Mouse (Mus musculus) kidney, embryonic 16.5 days (tissue): ENCODE measurements around the gene Ndufa5. TPM values are rescaled to one million over a fixed set of nuclear protein-coding genes. Genes with fewer than 3 reads are reported as not detected.
A peak's percentile ranks its signal among the peaks of the same experiment; 100 is the strongest.

Experiments
- ATAC-seq: fragments of 200-750 bp; cut with Nextera tagmentation; 2 replicates; pipeline ENCODE4 v1.8.0; 2017; ENCODE audit warnings: moderate TSS enrichment; ENCODE audit not compliant: low FRiP score, low TSS enrichment
- H3K27ac ChIP-seq: fragments of 300-500 bp; sonication (generic); 2 replicates; pipeline ENCODE4 v1.5.1; 2014; ENCODE audit warnings: low read length
- H3K27me3 ChIP-seq: fragments of 300-500 bp; sonication (generic); 2 replicates; pipeline ENCODE4 v1.6.1; 2014; ENCODE audit warnings: low read length, control low read depth, mixed read lengths; ENCODE audit not compliant: insufficient read depth
- H3K36me3 ChIP-seq: fragments of 300-500 bp; sonication (generic); 2 replicates; pipeline ENCODE4 v1.6.1; 2014; ENCODE audit warnings: low read length, control low read depth, mixed read lengths; ENCODE audit not compliant: insufficient read depth
- H3K4me1 ChIP-seq: fragments of 300-500 bp; sonication (generic); 2 replicates; pipeline ENCODE4 v1.6.1; 2014; ENCODE audit warnings: low read length, control low read depth, mixed read lengths; ENCODE audit not compliant: insufficient read depth
- H3K4me2 ChIP-seq: fragments of 300-500 bp; sonication (generic); replicated peaks from 2 replicates; pipeline ENCODE4 v1.6.1; 2014; ENCODE audit warnings: low read depth, low read length
- H3K4me3 ChIP-seq: fragments of 300-500 bp; sonication (generic); 2 replicates; pipeline ENCODE4 v1.5.1; 2014; ENCODE audit warnings: mild to moderate bottlenecking, low read length
- H3K9ac ChIP-seq: fragments of 300-500 bp; sonication (generic); replicated peaks from 2 replicates; pipeline ENCODE4 v1.6.1; 2014; ENCODE audit warnings: low read length
- H3K9me3 ChIP-seq: fragments of 300-500 bp; sonication (generic); 2 replicates; pipeline ENCODE4 v1.6.1; 2016; ENCODE audit warnings: low read length, control low read depth
- WGBS: fragments of 180-500 bp; shearing (Covaris S2); extraction: QIAGEN DNeasy Blood & Tissue Kit; methylation state at CpG from one replicate; pipeline ENCODE4 v1.1.7; 2014; 5-methylcytosine and 5-hydroxymethylcytosine counted together
- polyA plus RNA-seq: library from polyadenylated mRNA; unstranded; fragments of >200 nt; fragmentation: Nextera tagmentation; extraction: Ambion mirVana; gene quantifications from 2 replicates; pipeline ENCODE4 v1.2.1, GENCODE M21; 2015

Ndufa5 gene
- 348 and 350 TPM in 2 replicates for polyA plus RNA-seq

- Histone ChIP-seq H3K4me2 (peak within 1 kb of the TSS; percentile 75), H3K4me3 (peak within 1 kb of the TSS; percentile 93), H3K27me3 (no peaks in the 10 kb centered on the region), H3K9ac (peak within 1 kb of the TSS; percentile 83), H3K4me1 (peaks cover 31% of the 10 kb centered on the region), H3K27ac (peak within 1 kb of the TSS; percentile 71), H3K36me3 (peaks cover 4% of the 10 kb centered on the region), H3K9me3 (no peaks in the 10 kb centered on the region)
- WGBS, result under 1% methylated on average over 53 of the region's 53 CpGs
- peak; percentile 98 for ATAC-seq
Measured at GRCm38 (mm10) chr6:24527155-24528063, at the start of gene Ndufa5. Gene Ndufa5 (minus strand): TSS chr6:24528013.

- H3K27ac ChIP-seq, result no peak overlapping the region
- H3K4me1 ChIP-seq, result no peaks in the 10 kb centered on the region
- no peak overlapping the region for H3K4me2 ChIP-seq
- H3K4me3 ChIP-seq, result no peak overlapping the region
- H3K9me3 ChIP-seq, result no peaks in the 10 kb centered on the region; the same call in 1 of the 2 replicates
- H3K36me3 ChIP-seq, result no peaks in the 10 kb centered on the region
- H3K27me3 ChIP-seq, result no peaks in the 10 kb centered on the region
- H3K9ac ChIP-seq, result no peak overlapping the region
- no peak for ATAC-seq
Measured at GRCm38 (mm10) chr6:24573319-24573718, 45.5 kb upstream of the Ndufa5 start.

GRCm38 (mm10) chr6:24572431-24572830, 44.6 kb upstream of the Ndufa5 start:
- Histone ChIP-seq H3K27me3 (no peaks in the 10 kb centered on the region), H3K4me3 (no peak overlapping the region), H3K4me2 (no peak overlapping the region), H3K4me1 (no peaks in the 10 kb centered on the region), H3K9ac (no peak overlapping the region), H3K27ac (no peak overlapping the region), H3K9me3 (no peaks in the 10 kb centered on the region; the same call in 1 of the 2 replicates), H3K36me3 (no peaks in the 10 kb centered on the region)
- ATAC-seq, result no peak
- WGBS, result 88% methylated on average over 14 of the region's 14 CpGs

GRCm38 (mm10) chr6:24571126-24571525, 43.3 kb upstream of the Ndufa5 start:
- Histone ChIP-seq H3K4me1 (no peaks in the 10 kb centered on the region), H3K9ac (no peak overlapping the region), H3K36me3 (no peaks in the 10 kb centered on the region), H3K27ac (peak overlapping the region; percentile 14; the same call in 1 of the 2 replicates), H3K4me2 (no peak overlapping the region), H3K9me3 (no peaks in the 10 kb centered on the region; the same call in 1 of the 2 replicates), H3K4me3 (no peak overlapping the region), H3K27me3 (no peaks in the 10 kb centered on the region)
- WGBS, result 71% methylated on average over 6 of the region's 6 CpGs
- ATAC-seq, result 0 out of 2 replicates have a peak, but pooled peaks have one; percentile 59

- no peak for ATAC-seq
- WGBS, result 76% methylated on average over 11 of the region's 11 CpGs
Measured at GRCm38 (mm10) chr6:24570278-24570677, 42.5 kb upstream of the Ndufa5 start.

GRCm38 (mm10) chr6:24569711-24570110, 41.9 kb upstream of the Ndufa5 start:
- Histone ChIP-seq H3K27ac (no peak overlapping the region), H3K9ac (no peak overlapping the region), H3K36me3 (no peaks in the 10 kb centered on the region), H3K27me3 (no peaks in the 10 kb centered on the region), H3K4me3 (no peak overlapping the region), H3K4me1 (no peaks in the 10 kb centered on the region), H3K9me3 (no peaks in the 10 kb centered on the region; the same call in 1 of the 2 replicates), H3K4me2 (no peak overlapping the region)
- 82% methylated on average over 1 of the region's 1 CpGs for WGBS
- ATAC-seq, result no peak

More at GRCm38 (mm10) chr6:24570278-24570677, 42.5 kb upstream of the Ndufa5 start:
- Histone ChIP-seq H3K9me3 (no peaks in the 10 kb centered on the region; the same call in 1 of the 2 replicates), H3K9ac (no peak overlapping the region), H3K4me3 (no peak overlapping the region), H3K4me2 (no peak overlapping the region), H3K27me3 (no peaks in the 10 kb centered on the region), H3K36me3 (no peaks in the 10 kb centered on the region), H3K4me1 (no peaks in the 10 kb centered on the region), H3K27ac (no peak overlapping the region)

- Histone ChIP-seq H3K4me2 (no peak overlapping the region), H3K4me1 (no peaks in the 10 kb centered on the region), H3K9ac (no peak overlapping the region), H3K36me3 (no peaks in the 10 kb centered on the region), H3K27ac (no peak overlapping the region), H3K4me3 (no peak overlapping the region), H3K27me3 (no peaks in the 10 kb centered on the region), H3K9me3 (no peaks in the 10 kb centered on the region; the same call in 1 of the 2 replicates)
- 82% methylated on average over 5 of the region's 5 CpGs for WGBS
- ATAC-seq, result no peak
Measured at GRCm38 (mm10) chr6:24568963-24569362, 41.1 kb upstream of the Ndufa5 start.

GRCm38 (mm10) chr6:24564886-24565285, 37.1 kb upstream of the Ndufa5 start:
- no peak for ATAC-seq

GRCm38 (mm10) chr6:24564081-24564480, 36.3 kb upstream of the Ndufa5 start:
- Histone ChIP-seq H3K4me3 (no peak overlapping the region), H3K27me3 (no peaks in the 10 kb centered on the region), H3K9me3 (no peaks in the 10 kb centered on the region), H3K4me2 (no peak overlapping the region), H3K36me3 (no peaks in the 10 kb centered on the region), H3K9ac (no peak overlapping the region), H3K27ac (no peak overlapping the region), H3K4me1 (no peaks in the 10 kb centered on the region)
- WGBS, result 79% methylated on average over 9 of the region's 9 CpGs
- ATAC-seq, result no peak

More at GRCm38 (mm10) chr6:24564886-24565285, 37.1 kb upstream of the Ndufa5 start:
- Histone ChIP-seq H3K4me2 (no peak overlapping the region), H3K36me3 (no peaks in the 10 kb centered on the region), H3K27ac (no peak overlapping the region), H3K9me3 (no peaks in the 10 kb centered on the region), H3K9ac (no peak overlapping the region), H3K4me3 (no peak overlapping the region), H3K4me1 (no peaks in the 10 kb centered on the region), H3K27me3 (no peaks in the 10 kb centered on the region)
- 52% methylated on average over 1 of the region's 1 CpGs for WGBS

GRCm38 (mm10) chr6:24555488-24555887, 27.7 kb upstream of the Ndufa5 start:
- Histone ChIP-seq H3K36me3 (no peaks in the 10 kb centered on the region), H3K27ac (peak overlapping the region; percentile 36), H3K27me3 (no peaks in the 10 kb centered on the region), H3K4me1 (peaks cover 7% of the 10 kb centered on the region), H3K4me2 (no peak overlapping the region), H3K9ac (no peak overlapping the region), H3K9me3 (no peaks in the 10 kb centered on the region), H3K4me3 (no peak overlapping the region)
- 79% methylated on average over 2 of the region's 2 CpGs for WGBS
- no peak for ATAC-seq
